Mouse (Mus musculus) lung, postnatal 4 days (tissue): ENCODE results near the gene N4bp2l1.
"Not testable (repeated sequence)": the region's sequence is repeated elsewhere in the genome, so short reads cannot be mapped to it uniquely, and the experiment has no call there.

Source experiments
- DNase-seq, 2 experiments: peaks; one replicate each; pipeline ENCODE4 v3.0.0; 2021

N4bp2l1 gene

GRCm38 (mm10) chr5:150597088-150597487, at the start of gene N4bp2l1:
Gene N4bp2l1, minus strand, starts transcription at chr5:150597188.
- DNase-seq: no peak

GRCm38 (mm10) chr5:150644926-150645325, 47.9 kb upstream of the N4bp2l1 start:
- DNase-seq: no peak

GRCm38 (mm10) chr5:150643390-150643789, 46.4 kb upstream of the N4bp2l1 start:
- DNase-seq: not testable (repeated sequence)

- DNase-seq: no peak
Measured at GRCm38 (mm10) chr5:150641440-150641839, 44.5 kb upstream of the N4bp2l1 start.

- DNase-seq: no peak
Measured at GRCm38 (mm10) chr5:150629692-150630091, 32.7 kb upstream of the N4bp2l1 start.

GRCm38 (mm10) chr5:150629272-150629671, 32.3 kb upstream of the N4bp2l1 start:
- DNase-seq: no peak

- DNase-seq: no peak
Measured at GRCm38 (mm10) chr5:150625528-150625927, 28.5 kb upstream of the N4bp2l1 start.

- no peak for DNase-seq
Measured at GRCm38 (mm10) chr5:150622792-150623191, 25.8 kb upstream of the N4bp2l1 start.

GRCm38 (mm10) chr5:150621592-150621991, 24.6 kb upstream of the N4bp2l1 start:
- no peak for DNase-seq

- DNase-seq: no peak
Measured at GRCm38 (mm10) chr5:150620588-150621135, 23.7 kb upstream of the N4bp2l1 start.

- DNase-seq: no peak
Measured at GRCm38 (mm10) chr5:150618599-150619355, 21.8 kb upstream of the N4bp2l1 start.

- no peak for DNase-seq
Measured at GRCm38 (mm10) chr5:150616731-150617130, 19.7 kb upstream of the N4bp2l1 start.

- no peak for DNase-seq
Measured at GRCm38 (mm10) chr5:150616216-150616615, 19.2 kb upstream of the N4bp2l1 start.

GRCm38 (mm10) chr5:150614054-150614453, 17.1 kb upstream of the N4bp2l1 start:
- no peak for DNase-seq

GRCm38 (mm10) chr5:150611697-150612096, 14.7 kb upstream of the N4bp2l1 start:
- DNase-seq: peak; percentile 30 to 45

- no peak for DNase-seq
Measured at GRCm38 (mm10) chr5:150611136-150611535, 14.1 kb upstream of the N4bp2l1 start.

GRCm38 (mm10) chr5:150607631-150608030, 10.6 kb upstream of the N4bp2l1 start:
- DNase-seq: no peak

- DNase-seq: no peak
Measured at GRCm38 (mm10) chr5:150606131-150606530, 9.1 kb upstream of the N4bp2l1 start.

- DNase-seq: no peak
Measured at GRCm38 (mm10) chr5:150601441-150602230, 4.6 kb upstream of the N4bp2l1 start.

- DNase-seq: peak in 1 of 2 experiments; percentile 32
Measured at GRCm38 (mm10) chr5:150600554-150601440, 3.8 kb upstream of the N4bp2l1 start.

- DNase-seq: no peak
Measured at GRCm38 (mm10) chr5:150599301-150600294, 2.6 kb upstream of the N4bp2l1 start.
